Mouse (Mus musculus) myocyte (in vitro differentiated cells): ENCODE measurements at regions not wholly inside any gene's neighbourhood (a gene's known extent, or its start where the extent isn't known, plus 50 kb on each side); places are given as distances from the start of the nearest gene placed in this dataset.

Experiments used
- CEBPB ChIP-seq: IDR thresholded peaks from 2 replicates; pipeline ENCODE4 v1.6.1; 2011; ENCODE audit warnings: mild to moderate bottlenecking, moderate library complexity; ENCODE audit not compliant: poor library complexity, insufficient read depth, severe bottlenecking
- E2F4 ChIP-seq: IDR thresholded peaks from one replicate; pipeline ENCODE4 v1.6.1; 2011; ENCODE audit warnings: mild to moderate bottlenecking, control low read depth, moderate library complexity; ENCODE audit not compliant: insufficient read depth
- MAX ChIP-seq: IDR thresholded peaks from one replicate; pipeline ENCODE4 v1.6.1; 2011; ENCODE audit warnings: low read depth, mild to moderate bottlenecking, control low read depth
- MYOD1 ChIP-seq, 3 experiments: IDR thresholded peaks; one replicate each; pipeline ENCODE4 v1.6.1; 2011; ENCODE audit warnings: control low read depth in 2 of 3, low read depth in 2 of 3, mild to moderate bottlenecking in 2 of 3, moderate library complexity in 1 of 3; ENCODE audit not compliant: insufficient read length in 2 of 3, control insufficient read depth in 1 of 3
- MYOG ChIP-seq, 3 experiments: IDR thresholded peaks; one replicate each; pipeline ENCODE4 v1.6.1; 2011; ENCODE audit warnings: control low read depth in 2 of 3, low read depth in 2 of 3, mild to moderate bottlenecking in 2 of 3; ENCODE audit not compliant: insufficient read length in 2 of 3, control insufficient read depth in 1 of 3, insufficient read depth in 1 of 3
- POLR2A ChIP-seq: IDR thresholded peaks from one replicate; pipeline ENCODE4 v1.6.1; 2011; ENCODE audit warnings: low read depth, mild to moderate bottlenecking, control low read depth, moderate library complexity; ENCODE audit not compliant: insufficient read length
- POLR2AphosphoS2 ChIP-seq: IDR thresholded peaks from one replicate; pipeline ENCODE4 v1.6.1; 2011; ENCODE audit warnings: low read depth, control low read depth; ENCODE audit not compliant: insufficient read length
- SRF ChIP-seq: IDR thresholded peaks from one replicate; pipeline ENCODE4 v1.6.1; 2011; ENCODE audit warnings: low read depth; ENCODE audit not compliant: control insufficient read depth, insufficient read length
- TCF12 ChIP-seq: IDR thresholded peaks from one replicate; pipeline ENCODE4 v1.6.1; 2011; ENCODE audit warnings: mild to moderate bottlenecking, control low read depth; ENCODE audit not compliant: poor library complexity, insufficient read depth, severe bottlenecking
- TCF3 ChIP-seq: IDR thresholded peaks from one replicate; pipeline ENCODE4 v1.6.1; 2011; ENCODE audit warnings: low read depth, control low read depth; ENCODE audit not compliant: insufficient read length
- USF1 ChIP-seq: IDR thresholded peaks from one replicate; pipeline ENCODE4 v1.6.1; 2011; ENCODE audit warnings: low read depth, mild to moderate bottlenecking, control low read depth, moderate library complexity

- TF ChIP-seq POLR2A (no peak), CEBPB (no peak), POLR2AphosphoS2 (no peak), MYOG (IDR thresholded peaks at IDR 0.05; ENCODE audit: control insufficient read depth in 1 of 3, insufficient read depth in 1 of 3, insufficient read length in 2 of 3, low read depth in 2 of 3) (no peak), MAX (no peak), USF1 (no peak), SRF (no peak), MYOD1 (IDR thresholded peaks at IDR 0.05; ENCODE audit: control insufficient read depth in 1 of 3, insufficient read length in 2 of 3, low read depth in 2 of 3) (no peak), TCF12 (no peak), E2F4 (no peak), TCF3 (no peak)
These were observed 208.4 kb upstream of the Fam241a start for GRCm38 (mm10) chr3:128104516-128104915.
